ENCODE assay signal across 29 mouse cellular contexts in the genomic region with DNA sequence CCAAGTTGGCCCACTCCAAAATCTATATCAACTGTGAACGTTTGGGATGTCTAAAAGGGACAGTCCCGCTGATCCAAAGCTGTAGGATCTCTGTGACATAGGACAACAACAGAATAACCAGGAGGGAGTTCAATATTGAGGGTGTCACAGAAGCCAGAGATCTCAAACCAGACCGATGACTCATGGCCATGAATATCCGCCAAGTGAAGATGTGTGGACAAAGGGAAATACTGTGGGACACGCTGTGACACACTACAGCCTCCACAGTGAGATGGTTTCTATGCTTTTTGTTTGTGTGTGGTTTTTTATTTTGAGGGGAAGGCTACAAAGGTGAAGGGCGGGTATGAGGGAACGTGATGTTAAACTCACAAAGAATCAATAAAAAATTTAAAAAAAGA. TPM values are rescaled to one million over a fixed set of nuclear protein-coding genes. Genes with fewer than 3 reads are reported as not detected.
DNase-seq lines count a peak whose midpoint lies in the region; ATAC-seq and TF ChIP-seq lines count a peak whose summit lies in the region.
"Had no signal": no experiment of that assay in that cellular context is flagged by ENCODE, and none has a peak within 500 bp of the region (broad histone marks: within the 10 kb centered on the region; RNA-seq: fewer than 3 reads in every experiment).

No protein-coding gene starts in this region.

- no peak for TF ChIP-seq CTCF in cerebellum, adult 2 months (IDR thresholded peaks at IDR 0.05; ENCODE audit: borderline replicate concordance, insufficient read depth, low read depth, low read length)

- peak; percentile 70 to 87 for DNase-seq in cerebellum, adult 2 months
- DNase-seq in cerebellum, postnatal 10 days, result no peak
- DNase-seq in Muller cell, postnatal 12 days (ENCODE audit: inconsistent ontology term), result peak; percentile 50
- peak; percentile 71 to 75 for DNase-seq in adrenal gland, postnatal 36 days
- DNase-seq in thymus, postnatal 10 days (ENCODE audit: low spot score in 2 of 2), result no peak
- no peak for DNase-seq in urinary bladder, postnatal 10 days (ENCODE audit: low spot score)
- DNase-seq: heart, postnatal 36 days; kidney, adult 2 months; kidney, postnatal 10 days; lung, adult 18-20 months; lung, postnatal 10 days; thymus, postnatal 36 days had no signal

- H3K9me3 ChIP-seq in stomach, embryonic 16.5 days (replicated peaks; ENCODE audit: control insufficient read depth, low read length), result no peaks in the 10 kb centered on the region
- H3K9me3 ChIP-seq: embryonic facial prominence, embryonic 12.5 days; heart, embryonic 15.5 days; hindbrain, embryonic 13.5 days; midbrain, embryonic 10.5 days had no signal

- no peak overlapping the region for H3K4me3 ChIP-seq in cerebellum, adult 2 months (replicated peaks; ENCODE audit: insufficient read depth, low read depth, low read length)
- H3K4me3 ChIP-seq in stomach, embryonic 16.5 days (replicated peaks; ENCODE audit: low read length), result no peak overlapping the region
- H3K4me3 ChIP-seq: embryonic facial prominence, embryonic 12.5 days; heart, embryonic 15.5 days; hindbrain, embryonic 13.5 days; midbrain, embryonic 10.5 days had no signal

- peaks cover 65% of the 10 kb centered on the region for H3K4me1 ChIP-seq in cerebellum, adult 2 months (ENCODE audit: control insufficient read depth, insufficient read depth, low read length)
- no peaks in the 10 kb centered on the region for H3K4me1 ChIP-seq in stomach, embryonic 16.5 days (ENCODE audit: control insufficient read depth, insufficient read depth, low read length)
- H3K4me1 ChIP-seq: embryonic facial prominence, embryonic 12.5 days; heart, embryonic 15.5 days; hindbrain, embryonic 13.5 days had no signal

- no peak overlapping the region for H3K4me2 ChIP-seq in stomach, embryonic 16.5 days (ENCODE audit: low read depth, low read length)
- H3K4me2 ChIP-seq: embryonic facial prominence, embryonic 12.5 days; heart, embryonic 15.5 days; hindbrain, embryonic 13.5 days; liver, embryonic 11.5 days had no signal

- no peak for ATAC-seq in stomach, embryonic 16.5 days (ENCODE audit: insufficient read depth, low FRiP score)
- ATAC-seq: CD4-positive, CD25-positive, alpha-beta regulatory T cell, adult 4 months; inflammation-experienced regulatory T-cells, adult 6 months; midbrain, embryonic 16.5 days had no signal

- no peaks in the 10 kb centered on the region for H3K36me3 ChIP-seq in stomach, embryonic 16.5 days (ENCODE audit: control insufficient read depth, insufficient read depth, low read length)
- H3K36me3 ChIP-seq: embryonic facial prominence, embryonic 12.5 days; heart, embryonic 15.5 days; hindbrain, embryonic 13.5 days; midbrain, embryonic 10.5 days had no signal

- H3K27ac ChIP-seq in cerebellum, adult 2 months (ENCODE audit: insufficient read depth, low read length), result peak overlapping the region; percentile 81
- peak overlapping the region; percentile 21; the same call in 1 of the 2 replicates for H3K27ac ChIP-seq in stomach, embryonic 16.5 days (ENCODE audit: low read length)
- H3K27ac ChIP-seq: embryonic facial prominence, embryonic 12.5 days; heart, embryonic 15.5 days; hindbrain, embryonic 13.5 days; midbrain, embryonic 10.5 days had no signal

- H3K27me3 ChIP-seq in cerebellum, adult 2 months (ENCODE audit: control insufficient read depth, insufficient read depth, low read length), result no peaks in the 10 kb centered on the region
- H3K27me3 ChIP-seq in stomach, embryonic 16.5 days (ENCODE audit: control insufficient read depth, insufficient read depth, low read length), result no peaks in the 10 kb centered on the region
- H3K27me3 ChIP-seq: heart, embryonic 15.5 days had no signal

- 26% methylated on average over 7 of the region's 7 CpGs for WGBS in cerebellum, adult 2 months
- 70% methylated on average over 7 of the region's 7 CpGs for WGBS in stomach, embryonic 16.5 days

- no peak overlapping the region for H3K9ac ChIP-seq in stomach, embryonic 16.5 days (ENCODE audit: low read length)
- H3K9ac ChIP-seq: embryonic facial prominence, embryonic 12.5 days; heart, embryonic 15.5 days; hindbrain, embryonic 13.5 days had no signal

- TF ChIP-seq POLR2A in cerebellum, adult 2 months (IDR thresholded peaks at IDR 0.05; ENCODE audit: borderline replicate concordance, insufficient read depth, low read length), result no peak

RNA-seq across cellular contexts. Expression of a gene that starts 5.0 kb away (rescaled TPM):
- not detected in 2 replicates for polyA plus RNA-seq in cerebellum, adult 2 months (2012; rRNA removed)
- total RNA-seq in adrenal gland, postnatal 36 days (2021), result not detected
- polyA plus RNA-seq in stomach, embryonic 16.5 days (2015; fragmentation: Nextera tagmentation; extraction: Ambion mirVana), result not detected in 2 replicates
- total RNA-seq: gastrocnemius, adult 18-20 months; gastrocnemius, postnatal 4 days; heart, postnatal 36 days; layer of hippocampus, adult 18-20 months; layer of hippocampus, postnatal 25 days had no signal
- polyA plus RNA-seq: CD4-positive, CD25-positive, alpha-beta regulatory T cell, adult 4 months; embryonic facial prominence, embryonic 12.5 days; forebrain, embryonic 11.5 days; heart, embryonic 15.5 days; hindbrain, embryonic 13.5 days; inflammation-experienced regulatory T-cells, adult 6 months; kidney, adult 2 months; limb, embryonic 11.5 days; liver, embryonic 11.5 days; midbrain, embryonic 10.5 days; midbrain, embryonic 16.5 days; neural tube, embryonic 14.5 days; spleen, adult 2 months had no signal

RNA-seq across cellular contexts. Expression of a gene that starts 11.9 kb away (rescaled TPM):
- polyA plus RNA-seq in cerebellum, adult 2 months (2012; rRNA removed), result 54.7 and 59.4 TPM in 2 replicates
- total RNA-seq in adrenal gland, postnatal 36 days (2021), result 10 to 100 TPM; 87.0 to 89.8 TPM
- 76.5 and 86.0 TPM in 2 replicates for polyA plus RNA-seq in stomach, embryonic 16.5 days (2015; fragmentation: Nextera tagmentation; extraction: Ambion mirVana)

RNA-seq across cellular contexts. Expression of a gene that starts 12.8 kb away (rescaled TPM):
- polyA plus RNA-seq in cerebellum, adult 2 months (2012; rRNA removed), result 3.6 and 4.2 TPM in 2 replicates
- total RNA-seq in adrenal gland, postnatal 36 days (2021), result 1 to 10 TPM; 1.7 TPM
- 8.9 and 9.5 TPM in 2 replicates for polyA plus RNA-seq in stomach, embryonic 16.5 days (2015; fragmentation: Nextera tagmentation; extraction: Ambion mirVana)

RNA-seq across cellular contexts. Expression of a gene that starts 18.8 kb away (rescaled TPM):
- 2,130 and 2,485 TPM in 2 replicates for polyA plus RNA-seq in cerebellum, adult 2 months (2012; rRNA removed)
- total RNA-seq in adrenal gland, postnatal 36 days (2021), result 1 to 10 TPM; 1.1 to 2.0 TPM
- 6.1 and 6.7 TPM in 2 replicates for polyA plus RNA-seq in stomach, embryonic 16.5 days (2015; fragmentation: Nextera tagmentation; extraction: Ambion mirVana)
- total RNA-seq: gastrocnemius, adult 18-20 months had no signal
- polyA plus RNA-seq: CD4-positive, CD25-positive, alpha-beta regulatory T cell, adult 4 months; inflammation-experienced regulatory T-cells, adult 6 months; limb, embryonic 11.5 days; liver, embryonic 11.5 days; midbrain, embryonic 10.5 days had no signal

RNA-seq across cellular contexts. Expression of a gene that starts 27.8 kb away (rescaled TPM):
- polyA plus RNA-seq in cerebellum, adult 2 months (2012; rRNA removed), result 196 and 230 TPM in 2 replicates
- 10 to 100 TPM; 32.3 to 34.2 TPM for total RNA-seq in adrenal gland, postnatal 36 days (2021)
- polyA plus RNA-seq in stomach, embryonic 16.5 days (2015; fragmentation: Nextera tagmentation; extraction: Ambion mirVana), result 44.1 and 49.4 TPM in 2 replicates

Comparison
In these comparisons a context has a peak if more than half of its experiments do, and no peak if none do; other contexts are left out.
1. DNase-seq: peak in cerebellum, adult 2 months (2 of 2), Muller cell, postnatal 12 days (single experiment) and adrenal gland, postnatal 36 days (2 of 2); none in cerebellum, postnatal 10 days (0 of 2), thymus, postnatal 10 days (0 of 2) and urinary bladder, postnatal 10 days (single experiment).